Mouse (Mus musculus): ENCODE measurements around the gene Ctsc.
"Not testable (repeated sequence)": the region's sequence is repeated elsewhere in the genome, so short reads cannot be mapped to it uniquely, and the experiment has no call there.

The Ctsc gene

DNA sequence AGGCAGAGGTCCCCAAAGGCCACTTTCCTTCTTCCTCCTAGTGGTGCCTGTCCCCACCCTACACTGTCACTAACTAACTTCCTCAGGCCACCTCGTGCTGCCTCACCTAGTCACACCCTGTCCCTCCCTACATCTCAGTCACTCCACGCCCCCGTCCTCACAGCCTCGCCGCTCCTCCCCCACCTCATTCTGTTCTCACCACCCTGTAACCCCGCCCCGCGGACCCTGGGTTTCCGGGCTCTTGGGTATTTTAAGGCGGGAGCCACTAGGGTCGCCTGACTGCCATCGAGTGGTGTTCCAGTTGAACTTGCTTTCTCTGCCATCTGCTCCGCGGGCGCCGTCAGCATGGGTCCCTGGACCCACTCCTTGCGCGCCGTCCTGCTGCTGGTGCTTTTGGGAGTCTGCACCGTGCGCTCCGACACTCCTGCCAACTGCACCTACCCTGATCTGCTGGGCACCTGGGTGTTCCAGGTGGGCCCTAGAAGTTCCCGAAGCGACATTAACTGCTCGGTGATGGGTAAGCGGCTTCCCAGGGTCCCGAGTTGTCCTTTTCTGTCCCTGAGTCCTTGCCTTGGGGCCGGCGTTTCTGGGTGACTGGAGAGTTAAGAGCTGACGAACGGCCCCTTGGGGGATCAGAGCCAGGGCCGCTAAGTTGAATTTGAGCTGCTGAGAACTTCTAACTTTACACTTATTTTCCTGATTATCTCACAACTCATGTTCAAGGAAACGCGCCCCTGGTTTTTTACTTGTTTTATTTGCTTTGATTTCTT is at the start of gene Ctsc:
Ctsc (plus strand) TSS at position 228 of the 770 bp plus-strand sequence.
- peak; percentile 86 to 90 for DNase-seq (ENCODE audit: low spot score in 2 of 2)

DNA sequence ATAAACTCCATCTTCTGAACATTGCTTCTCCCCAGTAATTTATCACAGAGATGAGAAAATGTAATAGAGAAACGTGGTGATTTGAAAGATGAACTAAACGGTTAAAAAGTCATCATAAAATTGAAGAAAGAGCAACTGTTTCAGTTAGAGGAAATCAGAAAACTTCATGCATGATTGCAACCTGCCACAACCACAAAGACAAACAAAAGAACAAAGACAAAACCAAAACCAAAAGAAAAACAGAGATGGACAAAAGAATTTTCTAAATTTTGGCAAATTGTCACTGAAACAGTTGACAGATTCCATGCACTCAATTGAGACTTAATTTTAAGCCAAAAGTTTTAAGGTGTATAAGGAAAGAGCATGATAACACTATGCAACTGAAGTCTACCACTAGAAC is 48.8 kb upstream of the Ctsc start:
- DNase-seq (ENCODE audit: low spot score in 2 of 2) = no peak

- DNase-seq (ENCODE audit: low spot score in 2 of 2) = no peak
Observed at GRCm38 (mm10) chr7:88230121-88230520, 47.8 kb upstream of the Ctsc start.

GRCm38 (mm10) chr7:88230756-88231522 is 46.9 kb upstream of the Ctsc start:
- DNase-seq (ENCODE audit: low spot score in 2 of 2) = no peak

GRCm38 (mm10) chr7:88243059-88243458 is 34.8 kb upstream of the Ctsc start:
- DNase-seq (ENCODE audit: low spot score in 2 of 2) = no peak

- no peak for DNase-seq (ENCODE audit: low spot score in 2 of 2)
Observed at GRCm38 (mm10) chr7:88244462-88244861, 33.4 kb upstream of the Ctsc start.

DNA sequence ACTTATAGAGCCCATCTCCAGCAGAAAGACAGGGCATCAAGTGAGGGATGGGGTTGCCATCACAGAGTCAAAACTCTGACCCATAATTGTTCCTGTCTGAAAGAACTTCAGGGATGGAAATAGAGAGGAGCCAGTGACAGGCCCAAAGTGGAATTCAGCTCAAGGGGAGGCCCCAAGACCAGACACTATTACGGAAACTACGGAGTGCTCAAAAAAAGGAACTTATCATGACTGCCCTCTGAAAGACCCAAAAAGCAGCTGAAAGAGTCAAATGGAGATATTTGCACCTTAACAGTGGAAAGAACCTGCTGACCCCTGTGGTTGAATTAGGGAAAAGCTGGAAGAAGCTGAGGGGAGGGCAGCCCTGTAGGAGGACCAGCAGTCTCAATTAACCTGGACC is 27.5 kb upstream of the Ctsc start:
- not testable (repeated sequence) for DNase-seq (ENCODE audit: low spot score in 2 of 2)

DNA sequence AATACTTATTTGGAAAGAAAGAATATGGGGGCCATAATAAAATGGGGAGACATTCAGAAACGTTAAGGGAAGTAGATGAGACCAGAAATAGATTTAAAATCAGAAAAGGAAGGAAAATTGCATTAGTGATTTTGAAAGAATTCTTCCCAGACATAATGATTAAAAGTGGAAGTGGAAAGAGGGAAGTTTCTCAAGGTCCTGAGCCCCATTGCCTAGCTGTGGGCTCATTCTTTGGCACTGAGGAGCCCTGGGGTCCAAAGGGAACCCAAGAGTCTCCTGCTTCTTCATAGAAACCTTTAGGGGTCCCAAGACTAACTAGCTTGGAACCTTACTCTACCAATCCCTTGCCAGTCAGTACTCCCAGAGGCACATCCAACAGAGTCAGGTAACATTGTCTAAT is 26.4 kb upstream of the Ctsc start:
- DNase-seq (ENCODE audit: low spot score in 2 of 2) = no peak

GRCm38 (mm10) chr7:88252129-88252528 is 25.8 kb upstream of the Ctsc start:
- no peak for DNase-seq (ENCODE audit: low spot score in 2 of 2)

DNA sequence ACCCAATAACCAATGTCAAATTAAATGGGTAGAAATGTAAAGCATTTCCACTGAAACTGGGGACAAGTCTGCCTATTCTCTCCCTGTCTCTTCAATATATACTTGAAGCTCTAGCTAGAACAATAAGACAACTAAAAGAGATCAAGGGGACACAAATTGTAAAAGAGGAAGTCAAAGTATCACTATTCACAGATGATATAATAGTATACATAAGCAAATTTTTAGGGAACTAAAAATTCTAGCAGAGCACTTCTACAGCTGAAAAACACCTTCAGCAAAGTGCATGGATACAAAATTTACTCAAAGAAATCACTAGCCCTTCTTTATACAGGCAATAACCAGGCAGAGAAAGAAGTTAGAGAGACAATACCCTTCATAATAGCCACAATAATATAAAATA is 23.0 kb upstream of the Ctsc start:
- DNase-seq (ENCODE audit: low spot score in 2 of 2) = no peak

DNA sequence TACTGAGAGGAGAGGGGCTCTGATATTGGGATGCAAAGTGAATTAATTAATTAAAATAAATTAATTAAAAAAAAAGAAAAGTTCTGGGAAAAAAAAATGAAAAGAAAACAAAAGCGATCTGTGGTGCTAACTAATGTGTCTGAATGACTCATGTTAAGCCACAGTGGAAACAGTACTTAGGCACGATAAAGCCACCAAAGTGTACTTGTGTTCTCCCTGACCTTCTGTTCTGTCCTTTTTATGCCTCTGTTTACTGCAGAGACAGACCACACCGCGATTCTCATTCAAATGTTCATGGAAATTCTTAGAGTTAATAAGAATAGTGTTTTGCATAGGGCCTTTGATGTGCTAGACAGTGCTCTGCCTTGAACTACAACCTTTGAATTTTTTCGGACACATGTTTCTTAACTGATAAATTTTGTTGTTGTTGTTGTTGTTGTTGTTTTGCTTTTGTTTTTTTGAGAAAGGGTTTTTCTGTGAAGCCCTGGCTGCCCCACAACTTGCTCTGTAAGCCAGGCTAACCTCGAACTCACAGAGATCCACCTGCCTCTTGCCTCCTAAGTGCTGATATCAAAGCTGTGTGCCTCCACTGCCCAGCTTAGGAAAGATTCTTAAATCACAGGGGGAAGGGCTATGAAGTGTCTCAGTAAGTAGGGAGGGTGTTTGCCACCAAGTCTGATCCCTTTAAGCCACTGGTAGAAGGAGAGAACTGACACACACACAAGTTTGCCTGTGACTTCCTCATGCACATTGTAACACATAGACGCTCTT is 18.5 kb upstream of the Ctsc start:
- DNase-seq (ENCODE audit: low spot score in 2 of 2) = no peak

- no peak for DNase-seq (ENCODE audit: low spot score in 2 of 2)
Observed at GRCm38 (mm10) chr7:88261799-88262198, 16.1 kb upstream of the Ctsc start.

- no peak for DNase-seq (ENCODE audit: low spot score in 2 of 2)
Observed at GRCm38 (mm10) chr7:88264861-88265260, 13.0 kb upstream of the Ctsc start.

GRCm38 (mm10) chr7:88269913-88270312 is 8.0 kb upstream of the Ctsc start:
- DNase-seq (ENCODE audit: low spot score in 2 of 2) = no peak

- DNase-seq (ENCODE audit: low spot score in 2 of 2) = no peak
Observed at GRCm38 (mm10) chr7:88271531-88271930, 6.4 kb upstream of the Ctsc start.

GRCm38 (mm10) chr7:88276914-88277765 is 745 bp upstream of the Ctsc start:
- DNase-seq (ENCODE audit: low spot score in 2 of 2) = peak in 1 of 2 experiments; percentile 12

DNA sequence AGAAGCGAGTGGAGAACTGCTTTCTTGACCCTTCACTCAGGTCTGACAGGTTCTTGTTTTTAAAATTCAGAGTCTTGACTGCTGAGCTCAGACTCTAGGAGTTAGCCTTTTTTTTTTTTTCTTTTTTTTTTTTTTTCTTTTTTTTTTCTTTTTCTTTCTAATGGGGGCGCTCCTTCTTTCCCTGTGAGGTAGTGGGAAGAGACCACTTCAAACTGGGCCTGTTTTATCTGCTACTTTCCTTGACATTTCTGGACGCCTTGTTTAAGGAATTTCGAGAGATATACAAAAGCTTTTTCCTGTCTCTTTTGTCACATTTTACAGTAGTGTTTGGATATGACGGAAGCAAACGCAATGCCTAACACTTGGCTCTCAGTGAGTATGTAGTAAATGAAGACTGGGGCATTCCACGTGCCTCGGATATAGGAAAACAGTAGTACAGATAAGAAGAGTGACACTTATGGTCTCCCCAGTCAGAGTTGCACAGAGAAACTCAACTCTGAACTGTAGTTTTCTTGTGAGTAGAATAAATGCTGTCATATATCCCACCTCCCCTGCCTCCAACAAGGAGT is 827 bp downstream of the Ctsc start:
- no peak for DNase-seq (ENCODE audit: low spot score in 2 of 2)

DNA sequence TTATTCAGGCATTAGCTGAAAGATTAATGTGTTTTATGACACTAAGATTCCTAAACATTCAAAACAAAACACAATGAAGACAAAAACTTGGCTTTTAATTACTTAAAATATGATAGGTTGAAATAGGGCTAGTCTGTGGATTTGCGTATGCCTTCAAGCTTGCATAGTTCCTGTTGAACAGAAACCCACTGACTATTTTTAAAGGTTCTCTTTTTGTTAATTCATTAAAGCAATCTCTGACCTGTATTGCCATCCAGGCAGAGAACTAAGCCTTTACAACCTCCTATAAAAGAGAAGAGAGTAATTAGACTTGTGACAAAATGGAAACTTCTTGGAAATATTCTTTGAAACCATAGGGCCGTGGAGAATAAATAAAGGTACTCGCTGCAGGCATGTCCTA is 7.4 kb downstream of the Ctsc start:
- DNase-seq (ENCODE audit: low spot score in 2 of 2) = no peak

DNA sequence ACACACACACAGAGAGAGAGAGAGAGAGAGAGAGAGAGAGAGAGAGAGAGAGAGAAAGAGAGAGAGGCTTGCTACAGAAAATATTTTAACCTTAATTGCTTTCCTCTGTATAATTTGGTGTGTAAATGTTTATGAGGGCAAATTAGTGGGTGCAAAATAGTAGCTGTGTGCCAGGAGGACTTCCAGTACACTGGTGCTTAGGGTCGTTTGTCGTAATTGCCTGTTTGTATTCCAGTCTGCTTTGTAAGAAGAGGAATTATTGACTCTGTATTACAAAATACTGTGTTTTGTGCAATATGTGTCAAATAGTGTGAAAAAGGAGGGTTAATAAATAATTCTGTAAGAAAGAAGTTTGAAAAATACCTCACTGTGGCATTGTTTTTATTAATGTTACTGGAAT is 13.2 kb downstream of the Ctsc start:
- DNase-seq (ENCODE audit: low spot score in 2 of 2) = no peak

DNA sequence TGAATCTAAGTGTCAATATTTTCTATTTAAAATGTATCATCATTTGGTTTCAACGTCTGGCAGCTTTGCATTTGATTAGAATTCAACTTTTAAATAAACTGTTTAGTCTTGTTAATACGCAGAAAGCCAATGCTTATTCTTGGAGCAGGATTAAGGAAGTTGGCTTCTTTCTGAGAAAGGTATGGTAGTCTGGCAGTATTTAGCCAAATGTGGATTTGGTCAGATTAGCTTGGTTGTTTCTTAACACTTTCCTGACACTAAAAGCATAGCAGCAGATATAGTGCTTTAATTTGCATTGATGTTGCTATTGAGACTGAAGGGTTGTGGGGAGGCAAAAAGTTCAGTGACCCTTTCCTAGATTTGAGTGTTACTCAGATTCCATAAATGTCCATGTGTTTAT is 14.2 kb downstream of the Ctsc start:
- no peak for DNase-seq (ENCODE audit: low spot score in 2 of 2)

DNA sequence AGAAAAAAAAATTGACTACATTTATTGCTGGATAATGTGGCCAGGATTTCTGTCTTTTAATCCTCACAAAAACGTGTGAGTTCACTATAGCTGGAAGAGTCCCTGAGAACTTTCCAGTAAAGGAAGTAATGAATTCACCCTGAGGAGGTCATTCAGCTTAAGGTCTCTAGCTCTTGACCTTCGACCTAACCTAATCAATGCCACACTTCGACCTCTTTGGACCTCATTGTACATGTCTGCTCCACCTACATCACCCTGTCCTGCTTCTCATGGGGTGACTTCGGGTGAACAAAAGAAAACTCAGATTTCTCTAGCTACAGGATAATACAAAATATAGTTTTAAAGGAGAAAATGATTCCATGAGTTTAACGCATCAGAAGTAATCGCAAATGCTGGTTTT is 16.0 kb downstream of the Ctsc start:
- DNase-seq (ENCODE audit: low spot score in 2 of 2) = no peak

Data from spleen, postnatal 4 days (tissue).